Comparison of ENCODE assay signal across 9 mouse cellular contexts in the genomic region with DNA sequence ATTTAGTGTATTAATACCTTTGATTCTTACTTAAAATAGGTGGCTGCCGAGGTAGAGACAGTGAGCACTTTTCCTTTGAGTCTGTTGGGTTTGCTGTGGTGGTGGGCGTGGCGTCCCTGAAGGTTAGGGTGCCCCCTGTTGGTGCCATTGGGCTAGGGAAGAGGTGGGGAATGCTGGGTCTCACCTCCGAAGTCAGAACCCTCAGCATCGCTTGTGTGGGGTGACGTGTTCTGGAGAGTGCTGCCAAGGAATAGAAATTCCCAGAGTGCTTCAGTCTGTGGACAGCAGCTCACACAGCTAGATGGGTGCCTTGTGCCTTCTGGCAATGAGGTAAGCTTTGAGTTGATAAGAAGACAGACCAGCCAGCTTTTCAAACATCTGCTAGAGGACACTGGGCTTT.
A peak's percentile ranks its signal among the peaks of the same experiment; 100 is the strongest.
DNase-seq lines count a peak whose midpoint lies in the region; ATAC-seq and TF ChIP-seq lines count a peak whose summit lies in the region.
"Had no signal": no experiment of that assay in that cellular context is flagged by ENCODE, and none has a peak within 500 bp of the region (broad histone marks: within the 10 kb centered on the region; RNA-seq: fewer than 3 reads in every experiment).

No protein-coding gene starts in this region.

- no peak overlapping the region for H3K27ac ChIP-seq in kidney, postnatal 0 days
- H3K27ac ChIP-seq in kidney, embryonic 14.5 days (ENCODE audit: low read depth, low read length): no peak overlapping the region
- 0 out of 2 replicates have a peak overlapping the region, but pooled peaks have one; percentile 13 for H3K27ac ChIP-seq in neural tube, embryonic 15.5 days (replicated peaks)

- H3K9ac ChIP-seq in kidney, postnatal 0 days (ENCODE audit: low read depth, low read length): no peak overlapping the region
- no peak overlapping the region for H3K9ac ChIP-seq in kidney, embryonic 14.5 days (ENCODE audit: low read depth, low read length)
- H3K9ac ChIP-seq in neural tube, embryonic 15.5 days (replicated peaks): no peak overlapping the region

- peak overlapping the region; percentile 23; the same call in 1 of the 2 replicates for H3K4me2 ChIP-seq in kidney, postnatal 0 days (ENCODE audit: low read length)
- no peak overlapping the region for H3K4me2 ChIP-seq in kidney, embryonic 14.5 days (replicated peaks; ENCODE audit: low read depth, low read length)
- H3K4me2 ChIP-seq in neural tube, embryonic 15.5 days: no peak overlapping the region

- no peak for ATAC-seq in kidney, postnatal 0 days (replicated peaks; ENCODE audit: low FRiP score, low read depth)
- no peak for ATAC-seq in kidney, embryonic 14.5 days (ENCODE audit: low FRiP score, low TSS enrichment)
- 0 out of 2 replicates have a peak, but pooled peaks have one; percentile 48 for ATAC-seq in erythroblast, adult 5-6 weeks (replicated peaks; ENCODE audit: low FRiP score, poor library complexity, severe bottlenecking)
- ATAC-seq in neural tube, embryonic 15.5 days (ENCODE audit: low FRiP score): no peak

- H3K36me3 ChIP-seq in kidney, postnatal 0 days (ENCODE audit: insufficient read depth, low read length): no peaks in the 10 kb centered on the region
- no peaks in the 10 kb centered on the region for H3K36me3 ChIP-seq in kidney, embryonic 14.5 days (ENCODE audit: control insufficient read depth, insufficient read depth, low read length)
- H3K36me3 ChIP-seq in neural tube, embryonic 15.5 days: no peaks in the 10 kb centered on the region

- no peak overlapping the region for H3K4me3 ChIP-seq in kidney, postnatal 0 days (replicated peaks; ENCODE audit: low read depth, low read length)
- H3K4me3 ChIP-seq in kidney, embryonic 14.5 days (ENCODE audit: low read length): no peak overlapping the region
- H3K4me3 ChIP-seq in neural tube, embryonic 15.5 days (replicated peaks): no peak overlapping the region

- WGBS in kidney, postnatal 0 days: 77% methylated on average over 6 of the region's 6 CpGs
- 78% methylated on average over 6 of the region's 6 CpGs for WGBS in kidney, embryonic 14.5 days
- 84% methylated on average over 6 of the region's 6 CpGs for WGBS in neural tube, embryonic 15.5 days

- no peak for DNase-seq in kidney, postnatal 0 days (ENCODE audit: low spot score)
- peak; percentile 63 for DNase-seq in R1 (ENCODE audit: low read depth, low spot score)
- DNase-seq in frontal cortex, postnatal 36 days (ENCODE audit: low spot score in 2 of 2): no peak
- DNase-seq in kidney, adult 8-10 months: no peak
- no peak for DNase-seq in right cerebral cortex, adult 2 months (ENCODE audit: low spot score in 2 of 2)
- DNase-seq: left cerebral cortex, postnatal 4 days had no signal

- peak; percentile 42; the same call in 1 of the 2 replicates for TF ChIP-seq CTCF in kidney, postnatal 0 days (IDR thresholded peaks at IDR 0.05; ENCODE audit: low read depth)

- H3K9me3 ChIP-seq in kidney, postnatal 0 days (replicated peaks; ENCODE audit: low read length): no peaks in the 10 kb centered on the region
- no peaks in the 10 kb centered on the region for H3K9me3 ChIP-seq in kidney, embryonic 14.5 days (ENCODE audit: control insufficient read depth, low read length)
- no peaks in the 10 kb centered on the region for H3K9me3 ChIP-seq in neural tube, embryonic 15.5 days (replicated peaks)

- H3K4me1 ChIP-seq in kidney, postnatal 0 days (replicated peaks; ENCODE audit: insufficient read depth, low read length): peaks cover 23% of the 10 kb centered on the region
- H3K4me1 ChIP-seq in kidney, embryonic 14.5 days (ENCODE audit: control insufficient read depth, insufficient read depth, low read length): peaks cover 25% of the 10 kb centered on the region
- H3K4me1 ChIP-seq in neural tube, embryonic 15.5 days: peaks cover 38% of the 10 kb centered on the region

- H3K27me3 ChIP-seq in kidney, postnatal 0 days (ENCODE audit: insufficient read depth, low read length): no peaks in the 10 kb centered on the region
- H3K27me3 ChIP-seq in kidney, embryonic 14.5 days (ENCODE audit: control insufficient read depth, insufficient read depth, low read length): no peaks in the 10 kb centered on the region
- no peaks in the 10 kb centered on the region for H3K27me3 ChIP-seq in neural tube, embryonic 15.5 days (replicated peaks)
